Mouse (Mus musculus) liver, adult 2 months (tissue): ENCODE measurements around the gene Chn1. TPM values are rescaled to one million over a fixed set of nuclear protein-coding genes. Genes with fewer than 3 reads are reported as not detected.
A peak's percentile ranks its signal among the peaks of the same experiment; 100 is the strongest.

Source experiments
- DNase-seq: peaks from one replicate; pipeline ENCODE4 v3.0.0-alpha.2; 2011; ENCODE audit warnings: low read depth, low spot score; ENCODE audit errors: extremely low read depth
- H3K27ac ChIP-seq: fragments of 200-500 bp; replicated peaks from 2 replicates; pipeline ENCODE4 v1.5.1; 2012; ENCODE audit warnings: low read depth, mild to moderate bottlenecking, control low read depth, inconsistent platforms, low read length; ENCODE audit not compliant: insufficient read depth
- H3K27me3 ChIP-seq: fragments of 200-500 bp; 2 replicates; pipeline ENCODE4 v1.6.1; 2012; ENCODE audit warnings: mild to moderate bottlenecking, moderate library complexity, low read length, inconsistent platforms; ENCODE audit not compliant: control insufficient read depth, insufficient read depth
- H3K36me3 ChIP-seq: fragments of 200-500 bp; 2 replicates; pipeline ENCODE4 v1.6.1; 2012; ENCODE audit warnings: low read length, inconsistent platforms; ENCODE audit not compliant: control insufficient read depth, insufficient read depth
- H3K4me1 ChIP-seq: fragments of 200-500 bp; 2 replicates; pipeline ENCODE4 v1.6.1; 2011; ENCODE audit warnings: low read length; ENCODE audit not compliant: control insufficient read depth, insufficient read depth
- H3K4me3 ChIP-seq: fragments of 200-500 bp; 2 replicates; pipeline ENCODE4 v1.5.1; 2011; ENCODE audit warnings: low read depth, mild to moderate bottlenecking, control low read depth, low read length, moderate library complexity; ENCODE audit not compliant: insufficient read depth
- H3K79me2 ChIP-seq: fragments of 200-500 bp; 2 replicates; pipeline ENCODE4 v1.6.1; 2012; ENCODE audit warnings: inconsistent platforms, mild to moderate bottlenecking, low read length, moderate library complexity; ENCODE audit not compliant: control insufficient read depth, insufficient read depth
- H3K9ac ChIP-seq: fragments of 200-500 bp; 2 replicates; pipeline ENCODE4 v1.6.1; 2012; ENCODE audit warnings: low read depth, mild to moderate bottlenecking, control low read depth, inconsistent platforms, low read length
- CTCF ChIP-seq: fragments of 200-500 bp; IDR thresholded peaks from 2 replicates; pipeline ENCODE4 v1.5.1; 2011; ENCODE audit warnings: low read depth, low read length, control low read depth
- POLR2A ChIP-seq: fragments of 200-500 bp; IDR thresholded peaks from 2 replicates; pipeline ENCODE4 v1.6.1; 2011; ENCODE audit warnings: low read length, control low read depth; ENCODE audit not compliant: insufficient read depth; ENCODE audit errors: extremely low read depth
- WGBS: fragments of 180-500 bp; shearing (Covaris S2); methylation state at CpG from one replicate; pipeline ENCODE4 v1.1.7; 2018; 5-methylcytosine and 5-hydroxymethylcytosine counted together
- polyA plus RNA-seq: library from polyadenylated mRNA; depleted of rRNA; stranded (reverse); fragments of >200 nt; gene quantifications from 2 replicates; pipeline ENCODE4 v1.2.3, GENCODE M21; 2012
- total RNA-seq: library from RNA; depleted of rRNA; stranded (reverse); fragments of >200 nt; gene quantifications from 2 replicates; pipeline ENCODE4 v1.2.3, GENCODE M21; 2014

The Chn1 gene
- total and polyA plus RNA-seq, 2 experiments, result 0.18 TPM; not detected in 1

DNA sequence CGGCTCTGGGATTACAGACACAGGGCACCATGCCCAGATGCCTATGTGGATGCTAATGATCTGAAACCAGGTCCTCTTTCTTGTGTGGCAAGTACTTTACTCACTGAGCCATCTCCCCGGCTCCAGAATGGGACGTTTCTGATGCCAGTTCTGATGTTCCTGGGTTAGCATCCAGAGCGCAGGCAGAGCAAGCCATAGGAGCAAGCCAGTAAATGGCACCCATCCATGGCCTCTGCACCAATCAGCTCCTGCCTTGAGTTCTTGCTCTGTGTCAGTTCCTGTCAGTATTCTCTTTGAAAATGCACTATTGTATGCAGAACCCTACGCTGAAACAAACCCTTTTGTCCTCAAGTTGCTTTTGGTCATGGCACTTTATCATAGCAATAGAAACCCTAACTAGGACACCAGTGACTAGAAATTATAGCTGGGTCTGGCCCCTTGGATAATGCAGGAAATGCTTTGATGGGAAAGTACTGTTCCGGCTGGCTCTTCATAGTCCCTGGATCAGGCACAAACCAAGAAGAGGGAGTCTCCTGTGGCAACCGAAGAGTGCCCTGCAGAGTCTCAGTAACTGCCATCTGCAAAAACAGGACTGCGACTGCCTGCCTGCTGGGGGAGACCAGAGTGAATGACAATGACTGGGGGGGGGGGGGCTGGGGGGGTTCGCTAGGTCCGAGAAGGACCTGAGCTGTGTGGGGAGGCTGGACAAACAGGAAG is 188.6 kb downstream of the Chn1 start:
- no peak for TF ChIP-seq POLR2A
- TF ChIP-seq CTCF, result no peak
- no peaks in the 10 kb centered on the region for H3K27me3 ChIP-seq
- H3K9ac ChIP-seq, result no peak overlapping the region
- H3K4me3 ChIP-seq, result no peak overlapping the region
- no peaks in the 10 kb centered on the region for H3K79me2 ChIP-seq
- peak; percentile 15 for DNase-seq
- 73% methylated on average over 10 of the region's 10 CpGs for WGBS
- no peaks in the 10 kb centered on the region for H3K4me1 ChIP-seq
- no peaks in the 10 kb centered on the region for H3K36me3 ChIP-seq
- H3K27ac ChIP-seq, result no peak overlapping the region

DNA sequence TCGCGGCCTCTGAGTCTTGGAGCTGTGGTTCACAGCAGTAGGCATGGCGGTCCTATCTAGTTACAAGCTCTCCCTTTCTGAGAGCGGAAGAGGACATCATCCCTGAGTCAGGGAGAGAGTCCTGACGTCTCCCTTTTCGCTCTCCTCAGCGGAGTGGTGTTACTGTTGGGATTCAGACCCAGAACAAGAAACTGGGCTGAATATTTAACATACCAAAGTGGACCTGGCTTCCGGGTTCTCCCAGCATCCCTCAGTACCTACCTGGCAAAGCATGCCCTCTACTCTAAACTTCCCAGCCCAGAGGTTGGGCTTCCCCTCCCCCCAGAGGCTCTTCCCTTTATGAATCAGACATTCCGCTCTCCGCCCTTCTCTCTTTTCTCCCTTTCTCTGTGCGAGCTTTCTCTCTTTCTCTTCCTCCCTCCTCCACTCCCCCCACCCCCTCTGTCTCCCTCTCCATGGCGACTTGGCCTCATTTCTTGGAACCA is 189.8 kb downstream of the Chn1 start:
- H3K79me2 ChIP-seq, result no peaks in the 10 kb centered on the region
- TF ChIP-seq CTCF (no peak), POLR2A (no peak)
- peak overlapping the region; percentile 60 for H3K27ac ChIP-seq
- 16% methylated on average over 12 of the region's 12 CpGs for WGBS
- H3K9ac ChIP-seq, result peak overlapping the region; percentile 62
- H3K4me1 ChIP-seq, result no peaks in the 10 kb centered on the region
- peak overlapping the region; percentile 67 for H3K4me3 ChIP-seq
- peak; percentile 77 for DNase-seq
- H3K27me3 ChIP-seq, result no peaks in the 10 kb centered on the region
- no peaks in the 10 kb centered on the region for H3K36me3 ChIP-seq

DNA sequence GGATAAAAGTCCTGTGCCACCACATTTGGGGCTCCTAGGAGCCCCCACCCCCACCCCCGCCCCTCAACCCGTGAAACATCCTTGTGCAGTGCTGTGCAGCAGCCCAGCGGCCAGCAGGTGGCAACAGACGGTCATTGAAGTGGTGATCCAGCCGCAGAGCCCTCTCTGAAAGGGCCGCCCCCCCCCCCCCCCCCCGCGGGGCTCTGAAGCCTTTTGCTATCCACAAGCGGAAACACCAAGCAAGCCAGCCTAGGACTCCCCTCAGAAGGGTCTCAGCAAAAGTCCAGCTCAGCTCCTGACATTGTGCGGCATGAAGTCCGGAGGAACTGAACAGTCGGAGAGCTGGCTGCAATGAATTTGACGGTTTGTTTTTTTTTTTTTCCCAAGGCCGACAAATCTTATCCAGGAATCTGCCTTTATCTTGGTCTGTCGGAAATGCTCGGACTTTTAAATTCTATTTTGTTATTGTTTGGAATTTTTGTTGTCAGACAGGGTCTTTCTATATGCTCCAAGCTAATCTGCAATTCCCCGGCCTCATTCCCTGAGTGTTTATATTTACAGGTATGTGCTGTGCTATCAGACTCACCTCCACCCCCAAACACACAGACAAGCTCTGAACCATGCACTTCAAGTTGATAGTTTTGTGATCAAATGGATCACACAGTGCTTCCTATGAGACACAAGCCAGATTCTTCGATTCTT is 190.3 kb downstream of the Chn1 start:
- DNase-seq, result peak; percentile 53
- Histone ChIP-seq H3K27me3 (no peaks in the 10 kb centered on the region), H3K36me3 (no peaks in the 10 kb centered on the region), H3K27ac (peak overlapping the region; percentile 68), H3K9ac (peak overlapping the region; percentile 86), H3K4me3 (peak overlapping the region; percentile 67), H3K79me2 (no peaks in the 10 kb centered on the region), H3K4me1 (no peaks in the 10 kb centered on the region)
- 1% methylated on average over 16 of the region's 18 CpGs for WGBS
- TF ChIP-seq POLR2A (no peak), CTCF (peak; percentile 84)

DNA sequence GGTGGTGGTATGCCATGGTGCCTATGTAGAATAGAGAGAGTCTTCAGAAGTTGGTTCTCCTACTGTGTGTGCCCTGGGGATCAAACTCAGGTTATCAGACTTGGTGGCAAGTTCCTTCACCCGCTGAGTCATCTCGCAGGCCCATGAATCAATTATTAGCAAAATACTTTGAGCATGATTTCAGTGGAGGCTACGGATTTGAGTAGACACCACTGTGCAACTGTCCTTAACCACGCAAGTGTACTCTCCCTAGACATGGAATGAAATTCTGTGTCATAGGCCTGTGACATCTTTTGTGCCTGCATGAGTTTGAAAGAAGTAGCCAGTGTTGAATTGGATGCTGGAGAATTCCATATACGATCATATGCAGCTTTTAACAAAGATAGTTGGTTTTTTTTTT is 194.4 kb downstream of the Chn1 start:
- Histone ChIP-seq H3K36me3 (no peaks in the 10 kb centered on the region), H3K4me1 (no peaks in the 10 kb centered on the region), H3K79me2 (no peaks in the 10 kb centered on the region), H3K9ac (no peak overlapping the region), H3K4me3 (no peak overlapping the region), H3K27ac (no peak overlapping the region), H3K27me3 (no peaks in the 10 kb centered on the region)
- 94% methylated on average over 5 of the region's 5 CpGs for WGBS
- no peak for DNase-seq
- TF ChIP-seq POLR2A, result no peak
- TF ChIP-seq CTCF, result no peak

DNA sequence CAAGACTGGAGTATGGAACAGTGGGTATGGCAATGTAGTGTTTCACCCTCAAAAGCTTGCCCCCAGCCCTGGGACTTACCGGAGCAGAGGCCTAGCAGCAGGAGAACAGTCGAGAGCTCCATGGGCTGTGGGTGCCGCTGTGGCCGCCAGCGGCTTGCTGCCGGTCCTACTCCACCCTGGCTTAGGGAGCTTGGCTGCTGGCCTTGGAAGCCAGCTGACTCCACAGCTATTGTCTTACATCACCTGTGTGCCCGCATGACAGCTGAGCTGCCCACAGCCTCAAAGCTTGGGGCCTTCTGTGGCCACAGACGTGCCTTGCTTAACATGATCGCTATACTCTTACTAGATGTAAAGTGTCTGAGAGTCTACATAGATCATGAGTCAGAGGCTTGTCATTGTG is 195.0 kb downstream of the Chn1 start, which contains the start of gene Chrna1:
TSS of gene Chrna1 (minus strand) at position 173 of the 400 bp plus-strand sequence.
- WGBS, result 96% methylated on average over 9 of the region's 9 CpGs
- Histone ChIP-seq H3K9ac (no peak within 1 kb of the TSS), H3K27ac (no peak within 1 kb of the TSS), H3K36me3 (no peaks in the 10 kb centered on the region), H3K79me2 (no peaks in the 10 kb centered on the region), H3K4me3 (no peak within 1 kb of the TSS), H3K4me1 (no peaks in the 10 kb centered on the region), H3K27me3 (no peaks in the 10 kb centered on the region)
- TF ChIP-seq CTCF, result no peak
- no peak for TF ChIP-seq POLR2A
- no peak for DNase-seq

DNA sequence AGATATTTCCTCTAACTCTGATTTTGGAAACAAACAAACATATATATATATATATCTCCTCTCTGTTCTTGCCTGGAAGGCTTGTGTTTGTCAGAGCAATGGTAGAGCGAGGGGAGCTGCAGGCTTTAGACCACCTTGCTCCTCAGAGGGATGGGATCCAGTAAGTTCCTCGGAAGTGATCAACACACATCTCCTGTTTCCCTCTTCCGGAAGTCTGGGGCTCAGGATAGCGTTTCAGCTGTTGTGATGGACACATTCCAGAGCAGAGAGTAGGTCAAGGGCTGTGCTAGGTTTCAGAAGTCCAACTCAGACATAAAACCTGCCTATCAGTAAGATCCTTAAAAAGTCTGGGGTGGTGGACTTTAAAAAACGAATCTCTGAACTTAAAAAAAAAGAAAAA is 196.0 kb downstream of the Chn1 start:
- H3K4me3 ChIP-seq, result no peak overlapping the region
- no peak for DNase-seq
- H3K27me3 ChIP-seq, result no peaks in the 10 kb centered on the region
- H3K27ac ChIP-seq, result no peak overlapping the region
- no peaks in the 10 kb centered on the region for H3K4me1 ChIP-seq
- H3K9ac ChIP-seq, result no peak overlapping the region
- WGBS, result 51% methylated on average over 5 of the region's 5 CpGs
- H3K79me2 ChIP-seq, result no peaks in the 10 kb centered on the region
- no peaks in the 10 kb centered on the region for H3K36me3 ChIP-seq
- TF ChIP-seq CTCF (no peak), POLR2A (no peak)
